Mouse (Mus musculus) C2C12 (cell line): Measurements from ENCODE around the gene Coq3.

Source experiments
- CEBPB ChIP-seq: IDR thresholded peaks from one replicate; pipeline ENCODE4 v1.6.1; 2011; ENCODE audit warnings: low read depth, mild to moderate bottlenecking, control low read depth, moderate library complexity
- CTCF ChIP-seq: IDR thresholded peaks from one replicate; pipeline ENCODE4 v1.5.1; 2011; ENCODE audit not compliant: control insufficient read depth, insufficient read depth, insufficient read length
- FOSL1 ChIP-seq: IDR thresholded peaks from one replicate; pipeline ENCODE4 v1.8.0; 2011; ENCODE audit warnings: mild to moderate bottlenecking, low read length; ENCODE audit not compliant: poor library complexity, insufficient read depth, severe bottlenecking
- MAX ChIP-seq: IDR thresholded peaks from one replicate; pipeline ENCODE4 v1.6.1; 2011; ENCODE audit warnings: mild to moderate bottlenecking, control low read depth
- MYOD1 ChIP-seq: IDR thresholded peaks from one replicate; pipeline ENCODE4 v1.6.1; 2011; ENCODE audit warnings: low read depth; ENCODE audit not compliant: control insufficient read depth, insufficient read length
- MYOG ChIP-seq: IDR thresholded peaks from one replicate; pipeline ENCODE4 v1.6.1; 2011; ENCODE audit not compliant: control insufficient read depth, insufficient read length; ENCODE audit errors: extremely low read depth
- USF1 ChIP-seq: IDR thresholded peaks from one replicate; pipeline ENCODE4 v1.6.1; 2011; ENCODE audit warnings: low read depth, mild to moderate bottlenecking, control low read depth, moderate library complexity

DNA sequence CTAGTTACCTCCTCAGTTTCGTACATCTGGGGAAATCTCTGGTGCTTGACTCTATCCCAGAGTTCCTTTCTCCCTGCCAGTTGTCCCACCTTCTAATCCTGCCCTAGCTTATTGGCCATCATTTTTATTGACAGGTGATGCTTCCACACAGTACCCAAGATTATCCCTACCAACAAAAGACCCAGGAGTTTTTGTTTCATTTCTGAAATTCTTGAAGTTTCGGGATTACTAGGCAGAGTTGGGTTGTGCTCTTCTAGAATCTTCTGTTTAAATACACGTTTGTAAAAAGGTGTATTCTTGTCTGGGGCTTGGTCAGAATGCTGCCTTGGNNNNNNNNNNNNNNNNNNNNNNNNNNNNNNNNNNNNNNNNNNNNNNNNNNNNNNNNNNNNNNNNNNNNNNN is 65.2 kb downstream of the Coq3 start:
- TF ChIP-seq CTCF (no peak), MAX (no peak), USF1 (no peak), CEBPB (no peak), FOSL1 (no peak), MYOG (no peak), MYOD1 (no peak)
